Mouse (Mus musculus) kidney, adult 10 weeks (tissue): Measurements from ENCODE around the gene Arhgap27. TPM values are rescaled to one million over a fixed set of nuclear protein-coding genes. Genes with fewer than 3 reads are reported as not detected.

Source experiments
- polyA plus RNA-seq: library from polyadenylated mRNA; stranded (reverse); fragments of 350-450 nt; fragmentation: Illumina TruSeq; extraction: RNeasy Lipid Tissue Mini Kit (QIAGEN cat#74804); gene quantifications from one replicate; pipeline ENCODE4 v1.2.3, GENCODE M21; 2014; ENCODE audit warnings: low read depth, low replicate concordance

The Arhgap27 gene
- polyA plus RNA-seq, result 1.4 TPM

GRCm38 (mm10) chr11:103363214-103364148, at the start of gene Arhgap27:
Gene Arhgap27, minus strand, starts transcription at chr11:103363692.

DNA sequence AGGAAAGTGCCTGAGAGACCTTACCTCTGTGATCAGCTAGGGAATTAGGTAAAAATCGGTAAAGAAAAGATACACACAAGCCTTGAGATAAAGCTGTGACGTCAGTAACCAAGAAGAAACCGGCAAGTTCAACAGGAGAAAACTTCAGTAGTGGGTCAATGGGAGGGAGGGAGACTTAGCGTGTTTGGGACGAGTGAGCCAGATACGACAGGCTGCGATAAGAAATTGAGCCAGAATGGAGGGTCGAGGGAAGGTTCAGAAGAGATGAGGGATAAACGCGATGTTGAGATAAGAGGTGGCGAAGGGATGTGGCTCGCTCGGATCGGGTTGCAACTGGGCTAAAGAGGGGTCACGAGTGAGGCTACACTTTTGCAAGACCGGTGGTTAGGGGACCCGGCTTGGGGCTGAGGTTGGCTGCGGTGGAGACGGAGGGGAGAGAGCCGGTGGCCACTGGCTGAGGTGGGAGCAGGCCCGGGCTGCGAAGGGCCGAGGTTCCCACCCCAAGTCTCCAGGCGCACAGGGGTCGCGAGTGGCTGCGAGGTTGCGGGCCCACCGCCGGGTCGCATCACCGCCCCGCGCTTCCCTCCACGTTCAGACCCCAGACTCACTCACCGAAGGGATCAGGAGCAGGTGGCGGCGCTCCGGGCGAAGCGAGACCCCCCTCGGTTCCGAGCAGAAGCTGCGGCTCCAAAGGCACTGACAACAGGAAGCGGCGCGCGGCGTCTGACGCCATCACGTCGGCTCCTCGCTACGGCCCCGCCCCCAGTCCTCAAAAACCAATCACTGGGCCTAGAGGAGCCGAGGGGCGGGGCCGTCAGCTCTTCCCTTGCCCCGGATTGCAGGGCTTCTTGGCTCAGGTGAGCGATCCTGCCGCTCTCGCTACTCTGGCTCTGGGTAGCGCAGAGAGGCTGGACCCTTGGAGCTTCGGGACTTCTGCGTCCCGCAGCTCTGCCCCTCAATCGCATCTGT, 48.8 kb upstream of the Arhgap27 start, which contains the start of gene Plekhm1:
TSS of gene Plekhm1 (minus strand) at position 707 of the 969 bp plus-strand sequence.

Other genes with a start within 250 kb of the Arhgap27 start
- gene Hexim1, start 247.5 kb downstream of the Arhgap27 start, polyA plus RNA-seq, result 42.3 TPM
- 0.44 TPM for gene Hexim2, start 231.3 kb downstream of the Arhgap27 start, polyA plus RNA-seq
- 2.1 TPM for gene Fmnl1, start 192.6 kb downstream of the Arhgap27 start, polyA plus RNA-seq
- not detected for gene 1700023F06Rik, start 155.1 kb downstream of the Arhgap27 start, polyA plus RNA-seq
- gene Spata32, start 145.3 kb downstream of the Arhgap27 start, polyA plus RNA-seq, result not detected
- gene Map3k14, start 96.2 kb downstream of the Arhgap27 start, polyA plus RNA-seq, result not detected
- 1.5 TPM for gene Plekhm1, start 49.0 kb upstream of the Arhgap27 start, polyA plus RNA-seq
- gene Lrrc37a, start 140.9 kb upstream of the Arhgap27 start, polyA plus RNA-seq, result not detected